Mouse (Mus musculus): ENCODE data around the gene Lcat. TPM values are rescaled to one million over a fixed set of nuclear protein-coding genes. Genes with fewer than 3 reads are reported as not detected.

Gene Lcat
- total and polyA plus RNA-seq, 3 experiments, result 0.70 to 3.9 (median 0.84) TPM

- no peak overlapping the region for H3K4me3 ChIP-seq
- no peaks in the 10 kb centered on the region; the same call in none of the 2 replicates for H3K4me1 ChIP-seq (ENCODE audit: control insufficient read depth, insufficient read depth, low read length)
- WGBS, result 47% methylated on average over 3 of the region's 3 CpGs
- H3K27ac ChIP-seq, result no peak overlapping the region
- no peaks in the 10 kb centered on the region for H3K27me3 ChIP-seq (ENCODE audit: control insufficient read depth, insufficient read depth, low read length)
- no peak for DNase-seq
- TF ChIP-seq CTCF (IDR thresholded peaks at IDR 0.05), result no peak
- TF ChIP-seq EP300 (IDR thresholded peaks at IDR 0.05; ENCODE audit: insufficient read depth, low read depth, low read length), result no peak
- TF ChIP-seq POLR2A (IDR thresholded peaks at IDR 0.05; ENCODE audit: insufficient read depth, low read depth, low read length), result no peak
- H3K9ac ChIP-seq (ENCODE audit: low read depth, low read length), result no peak overlapping the region
- H3K36me3 ChIP-seq (ENCODE audit: control insufficient read depth, insufficient read depth, low read length), result no peaks in the 10 kb centered on the region
- peaks cover 6% of the 10 kb centered on the region; the same call in 1 of the 2 replicates for H3K79me2 ChIP-seq (replicated peaks; ENCODE audit: control insufficient read depth, insufficient read depth, low read length)
- intact Hi-C loops (cut with DNase I), result no loop called here
These were observed 23.8 kb downstream of the Lcat start for GRCm38 (mm10) chr8:105919390-105919789.

- no peak for TF ChIP-seq POLR2A (IDR thresholded peaks at IDR 0.05; ENCODE audit: insufficient read depth, low read depth, low read length)
- TF ChIP-seq EP300 (IDR thresholded peaks at IDR 0.05; ENCODE audit: insufficient read depth, low read depth, low read length), result no peak
- no peak for TF ChIP-seq CTCF (IDR thresholded peaks at IDR 0.05)
- peaks cover 3% of the 10 kb centered on the region; the same call in 1 of the 2 replicates for H3K4me1 ChIP-seq (ENCODE audit: control insufficient read depth, insufficient read depth, low read length)
- no peak for DNase-seq
- H3K9ac ChIP-seq (ENCODE audit: low read depth, low read length), result peak overlapping the region; percentile 97
- H3K4me3 ChIP-seq, result peak overlapping the region; percentile 99
- 23% methylated on average over 16 of the region's 16 CpGs for WGBS
- peak overlapping the region; percentile 91 for H3K27ac ChIP-seq
- intact Hi-C loops (cut with DNase I), result loop anchor here (2.0 to 5.0 kb wide), 3 partner anchors 36 to 200 kb away; partner anchors contain the start of genes Acd, Ddx28 and Pard6a
- H3K36me3 ChIP-seq (ENCODE audit: control insufficient read depth, insufficient read depth, low read length), result no peaks in the 10 kb centered on the region
- no peaks in the 10 kb centered on the region for H3K27me3 ChIP-seq (ENCODE audit: control insufficient read depth, insufficient read depth, low read length)
- H3K79me2 ChIP-seq (replicated peaks; ENCODE audit: control insufficient read depth, insufficient read depth, low read length), result peaks cover 3% of the 10 kb centered on the region; the same call in 1 of the 2 replicates
These were observed 42.1 kb downstream of the Lcat start for GRCm38 (mm10) chr8:105900941-105901616.

- WGBS, result under 1% methylated on average over 68 of the region's 68 CpGs
- no peak for TF ChIP-seq EP300 (IDR thresholded peaks at IDR 0.05; ENCODE audit: insufficient read depth, low read depth, low read length)
- peak; percentile 63; the same call in 1 of the 2 replicates for TF ChIP-seq POLR2A (IDR thresholded peaks at IDR 0.05; ENCODE audit: insufficient read depth, low read depth, low read length)
- peak; percentile 28; the same call in 1 of the 2 replicates for TF ChIP-seq CTCF (IDR thresholded peaks at IDR 0.05)
- intact Hi-C loops (cut with DNase I), result loop anchor here (2.0 to 5.0 kb wide), 3 partner anchors 36 to 200 kb away; partner anchors contain the start of genes Acd, Ddx28 and Pard6a
These were observed 42.8 kb downstream of the Lcat start, which contains the start of gene Pskh1 for GRCm38 (mm10) chr8:105900180-105900940. Pskh1 (plus strand) TSS chr8:105900441.

GRCm38 (mm10) chr8:105897801-105898480, 45.2 kb downstream of the Lcat start:
- intact Hi-C loops (cut with DNase I), result loop anchor here (2.0 kb wide), 1 partner anchor 37 kb away; the partner anchor contains the start of gene Nutf2

More at GRCm38 (mm10) chr8:105900180-105900940, 42.8 kb downstream of the Lcat start, which contains the start of gene Pskh1:
- peak; percentile 94 to 97 for DNase-seq
- Histone ChIP-seq H3K36me3 (ENCODE audit: control insufficient read depth, insufficient read depth, low read length) (no peaks in the 10 kb centered on the region), H3K79me2 (replicated peaks; ENCODE audit: control insufficient read depth, insufficient read depth, low read length) (peaks cover 1% of the 10 kb centered on the region; the same call in 1 of the 2 replicates), H3K27ac (peak within 1 kb of the TSS; percentile 91), H3K27me3 (ENCODE audit: control insufficient read depth, insufficient read depth, low read length) (no peaks in the 10 kb centered on the region), H3K9ac (ENCODE audit: low read depth, low read length) (peak within 1 kb of the TSS; percentile 97), H3K4me3 (peak within 1 kb of the TSS; percentile 99), H3K4me1 (ENCODE audit: control insufficient read depth, insufficient read depth, low read length) (0 out of 2 replicates have a peak, but pooled peaks cover 1% of the 10 kb centered on the region)

GRCm38 (mm10) chr8:105893339-105893738, 49.8 kb downstream of the Lcat start, which contains the start of gene Nrn1l:
Nrn1l (plus strand) TSS chr8:105893567.
- Histone ChIP-seq H3K9ac (ENCODE audit: low read depth, low read length) (no peak within 1 kb of the TSS), H3K27ac (no peak within 1 kb of the TSS), H3K4me1 (ENCODE audit: control insufficient read depth, insufficient read depth, low read length) (peaks cover 2% of the 10 kb centered on the region; the same call in 1 of the 2 replicates), H3K27me3 (ENCODE audit: control insufficient read depth, insufficient read depth, low read length) (no peaks in the 10 kb centered on the region), H3K79me2 (replicated peaks; ENCODE audit: control insufficient read depth, insufficient read depth, low read length) (no peaks in the 10 kb centered on the region), H3K4me3 (no peak within 1 kb of the TSS), H3K36me3 (ENCODE audit: control insufficient read depth, insufficient read depth, low read length) (no peaks in the 10 kb centered on the region)
- peak; percentile 72 to 78 for DNase-seq
- intact Hi-C loops (cut with DNase I), result no loop called here
- 17% methylated on average over 11 of the region's 11 CpGs for WGBS
- TF ChIP-seq POLR2A (IDR thresholded peaks at IDR 0.05; ENCODE audit: insufficient read depth, low read depth, low read length), result no peak
- no peak for TF ChIP-seq EP300 (IDR thresholded peaks at IDR 0.05; ENCODE audit: insufficient read depth, low read depth, low read length)
- TF ChIP-seq CTCF (IDR thresholded peaks at IDR 0.05), result no peak

More at GRCm38 (mm10) chr8:105897801-105898480, 45.2 kb downstream of the Lcat start:
- 0 out of 2 replicates have a peak, but pooled peaks cover 1% of the 10 kb centered on the region for H3K4me1 ChIP-seq (ENCODE audit: control insufficient read depth, insufficient read depth, low read length)
- DNase-seq, result no peak
- no peak overlapping the region for H3K27ac ChIP-seq
- H3K9ac ChIP-seq (ENCODE audit: low read depth, low read length), result no peak overlapping the region
- no peaks in the 10 kb centered on the region for H3K36me3 ChIP-seq (ENCODE audit: control insufficient read depth, insufficient read depth, low read length)
- TF ChIP-seq POLR2A (IDR thresholded peaks at IDR 0.05; ENCODE audit: insufficient read depth, low read depth, low read length), result no peak
- TF ChIP-seq CTCF (IDR thresholded peaks at IDR 0.05), result no peak
- no peak for TF ChIP-seq EP300 (IDR thresholded peaks at IDR 0.05; ENCODE audit: insufficient read depth, low read depth, low read length)
- WGBS, result 58% methylated on average over 9 of the region's 9 CpGs
- no peaks in the 10 kb centered on the region for H3K27me3 ChIP-seq (ENCODE audit: control insufficient read depth, insufficient read depth, low read length)
- H3K4me3 ChIP-seq, result no peak overlapping the region
- no peaks in the 10 kb centered on the region; the same call in 1 of the 2 replicates for H3K79me2 ChIP-seq (replicated peaks; ENCODE audit: control insufficient read depth, insufficient read depth, low read length)
